Mouse (Mus musculus) limb, embryonic 14.5 days (tissue): ENCODE measurements around the gene Ap1m2. TPM values are rescaled to one million over a fixed set of nuclear protein-coding genes. Genes with fewer than 3 reads are reported as not detected.
A peak's percentile ranks its signal among the peaks of the same experiment; 100 is the strongest.

ENCODE experiments used
- ATAC-seq: fragments of 200-750 bp; cut with Nextera tagmentation; 2 replicates; pipeline ENCODE4 v1.8.0; 2017; ENCODE audit warnings: low read depth, moderate number of reproducible peaks, moderate TSS enrichment; ENCODE audit not compliant: low FRiP score
- DNase-seq: peaks from one replicate; pipeline ENCODE4 v3.0.0-alpha.2; 2015; ENCODE audit warnings: low spot score
- H3K27ac ChIP-seq: fragments of 300-500 bp; sonication (generic); replicated peaks from 2 replicates; pipeline ENCODE4 v1.5.1; 2014; ENCODE audit warnings: low read depth, mild to moderate bottlenecking, low read length, moderate library complexity, mixed read lengths
- H3K27me3 ChIP-seq: fragments of 300-500 bp; sonication (generic); 2 replicates; pipeline ENCODE4 v1.6.1; 2014; ENCODE audit warnings: low read length, mixed read lengths; ENCODE audit not compliant: control insufficient read depth, insufficient read depth
- H3K36me3 ChIP-seq: fragments of 300-500 bp; sonication (generic); 2 replicates; pipeline ENCODE4 v1.6.1; 2014; ENCODE audit warnings: mild to moderate bottlenecking, low read length, moderate library complexity, mixed read lengths; ENCODE audit not compliant: control insufficient read depth, insufficient read depth
- H3K4me1 ChIP-seq: fragments of 300-500 bp; sonication (generic); 2 replicates; pipeline ENCODE4 v1.6.1; 2014; ENCODE audit warnings: antibody characterized with exemption, low read length, mixed read lengths; ENCODE audit not compliant: control insufficient read depth, insufficient read depth
- H3K4me2 ChIP-seq: fragments of 300-500 bp; sonication (generic); replicated peaks from 2 replicates; pipeline ENCODE4 v1.6.1; 2014; ENCODE audit warnings: low read depth, mild to moderate bottlenecking, low read length, moderate library complexity; ENCODE audit not compliant: severe bottlenecking
- H3K4me3 ChIP-seq: fragments of 300-500 bp; sonication (generic); replicated peaks from 2 replicates; pipeline ENCODE4 v1.5.1; 2014; ENCODE audit warnings: low read length
- H3K9ac ChIP-seq: fragments of 300-500 bp; sonication (generic); 2 replicates; pipeline ENCODE4 v1.6.1; 2014; ENCODE audit warnings: mild to moderate bottlenecking, low read depth, low read length, moderate library complexity; ENCODE audit not compliant: severe bottlenecking
- H3K9me3 ChIP-seq: fragments of 300-500 bp; sonication (generic); 2 replicates; pipeline ENCODE4 v1.6.1; 2016; ENCODE audit warnings: low read length; ENCODE audit not compliant: control insufficient read depth
- POLR2A ChIP-seq: fragments of 200-500 bp; IDR thresholded peaks from 2 replicates; pipeline ENCODE4 v1.8.0; 2012; ENCODE audit warnings: inconsistent platforms, mild to moderate bottlenecking, moderate library complexity, borderline replicate concordance; ENCODE audit not compliant: insufficient read depth, insufficient read length; ENCODE audit errors: extremely low read depth
- WGBS: fragments of 180-500 bp; shearing (Covaris S2); extraction: QIAGEN DNeasy Blood & Tissue Kit; methylation state at CpG from one replicate; pipeline ENCODE4 v1.1.7; 2014; 5-methylcytosine and 5-hydroxymethylcytosine counted together
- polyA plus RNA-seq, 2 experiments: library from polyadenylated mRNA; depleted of rRNA in 1 of 2; stranded (reverse) in 1 of 2; unstranded in 1 of 2; fragments of >200 nt; fragmentation: Nextera tagmentation in 1 of 2; extraction: Ambion mirVana in 1 of 2; gene quantifications; 2 replicates each; pipeline versions ENCODE4 v1.2.1 to v1.2.3; 2012 to 2014

The Ap1m2 gene
- polyA plus RNA-seq, 2 experiments, result 16.3 to 29.3 TPM

DNA sequence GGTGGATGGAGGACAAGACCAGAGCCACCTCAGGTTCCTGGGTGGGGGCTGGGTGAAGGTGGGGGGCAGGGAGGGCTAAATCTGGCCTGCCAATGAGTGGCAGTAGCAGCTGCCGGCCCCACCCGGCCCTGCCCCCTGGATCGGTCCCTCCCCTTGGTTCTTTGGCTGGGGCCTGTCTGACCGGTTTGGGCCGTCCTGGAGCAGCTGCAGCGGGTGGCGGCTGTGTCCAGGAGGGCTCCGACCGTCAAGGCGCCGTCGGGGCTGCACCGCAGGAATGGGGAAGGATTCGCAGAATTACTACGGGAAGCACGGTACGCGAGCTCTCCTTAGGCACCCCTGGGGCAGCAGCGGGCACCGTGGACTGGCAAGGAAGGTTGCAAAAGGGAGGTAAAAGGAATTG, 25.5 kb upstream of the Ap1m2 start:
- Histone ChIP-seq H3K27ac (no peak overlapping the region), H3K4me1 (peaks cover 5% of the 10 kb centered on the region; the same call in 1 of the 2 replicates), H3K27me3 (no peaks in the 10 kb centered on the region), H3K4me2 (no peak overlapping the region; the same call in 1 of the 2 replicates), H3K4me3 (peak overlapping the region; percentile 22), H3K36me3 (peaks cover 30% of the 10 kb centered on the region), H3K9me3 (no peaks in the 10 kb centered on the region), H3K9ac (peak overlapping the region; percentile 25; the same call in 1 of the 2 replicates)
- TF ChIP-seq POLR2A, result no peak
- DNase-seq, result peak; percentile 19
- 0 out of 2 replicates have a peak, but pooled peaks have one; percentile 46 for ATAC-seq
- WGBS, result 23% methylated on average over 18 of the region's 20 CpGs

GRCm38 (mm10) chr9:21336491-21336890, 24.4 kb upstream of the Ap1m2 start:
- ATAC-seq, result no peak
- H3K36me3 ChIP-seq, result peaks cover 18% of the 10 kb centered on the region
- no peaks in the 10 kb centered on the region for H3K27me3 ChIP-seq
- no peak overlapping the region for H3K27ac ChIP-seq
- H3K4me2 ChIP-seq, result no peak overlapping the region
- DNase-seq, result no peak
- no peak overlapping the region for H3K4me3 ChIP-seq
- no peaks in the 10 kb centered on the region for H3K9me3 ChIP-seq
- 79% methylated on average over 8 of the region's 8 CpGs for WGBS
- no peak overlapping the region for H3K9ac ChIP-seq
- H3K4me1 ChIP-seq, result peaks cover 7% of the 10 kb centered on the region; the same call in 1 of the 2 replicates
- TF ChIP-seq POLR2A, result no peak

DNA sequence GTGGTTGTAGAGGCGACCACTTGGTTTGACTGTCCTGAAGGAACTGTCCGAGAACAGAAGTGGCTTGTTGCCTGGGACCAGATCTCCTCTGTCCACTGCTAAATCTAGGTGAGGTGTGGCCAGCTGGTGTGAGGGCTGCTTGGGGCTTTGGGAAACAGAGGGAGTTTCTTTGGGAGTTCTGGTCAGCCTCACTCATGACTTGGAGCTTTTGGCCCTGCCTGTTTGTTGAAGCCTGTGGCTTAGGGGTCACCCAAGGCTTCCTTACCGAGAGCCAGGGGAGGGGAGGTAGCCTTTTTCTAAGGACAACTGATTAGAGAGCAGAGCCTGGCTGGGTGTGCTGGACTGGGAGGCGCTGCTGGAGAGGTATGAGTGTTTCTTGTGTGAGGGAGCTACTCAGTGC, 23.3 kb upstream of the Ap1m2 start:
- ATAC-seq (no peak), DNase-seq (no peak)
- Histone ChIP-seq H3K36me3 (peaks cover 7% of the 10 kb centered on the region; the same call in 1 of the 2 replicates), H3K9me3 (no peaks in the 10 kb centered on the region; the same call in 1 of the 2 replicates), H3K9ac (no peak overlapping the region), H3K27ac (no peak overlapping the region), H3K4me2 (no peak overlapping the region), H3K4me3 (no peak overlapping the region), H3K4me1 (peaks cover 7% of the 10 kb centered on the region; the same call in 1 of the 2 replicates), H3K27me3 (no peaks in the 10 kb centered on the region)
- no peak for TF ChIP-seq POLR2A
- 83% methylated on average over 4 of the region's 4 CpGs for WGBS

DNA sequence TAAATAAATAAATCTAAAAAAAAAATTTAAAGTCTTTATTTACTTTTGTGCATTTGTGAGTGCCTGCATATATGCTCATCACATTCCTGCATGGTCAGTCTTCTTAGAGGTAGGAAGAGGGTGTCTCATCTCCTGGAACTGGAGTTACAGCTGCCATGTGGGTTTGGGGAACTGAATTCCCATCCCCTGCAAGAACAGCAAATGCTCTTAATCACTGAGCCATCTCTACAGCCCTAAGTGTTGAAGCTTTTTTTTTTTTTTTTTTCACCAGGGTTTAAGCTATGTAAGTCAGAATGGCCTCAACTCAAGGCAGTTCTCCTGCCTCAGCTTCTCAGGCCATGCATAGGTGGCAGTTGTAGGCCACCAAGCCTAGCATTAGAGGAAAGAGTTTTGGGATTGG, 22.6 kb upstream of the Ap1m2 start:
- peaks cover 1% of the 10 kb centered on the region; the same call in 1 of the 2 replicates for H3K36me3 ChIP-seq
- no peaks in the 10 kb centered on the region; the same call in 1 of the 2 replicates for H3K9me3 ChIP-seq
- peaks cover 7% of the 10 kb centered on the region; the same call in 1 of the 2 replicates for H3K4me1 ChIP-seq
- H3K27ac ChIP-seq, result no peak overlapping the region
- H3K4me2 ChIP-seq, result no peak overlapping the region
- H3K9ac ChIP-seq, result no peak overlapping the region
- no peak for ATAC-seq
- no peak overlapping the region for H3K4me3 ChIP-seq
- H3K27me3 ChIP-seq, result no peaks in the 10 kb centered on the region
- no peak for TF ChIP-seq POLR2A
- DNase-seq, result no peak

- H3K4me1 ChIP-seq, result peaks cover 7% of the 10 kb centered on the region; the same call in 1 of the 2 replicates
- DNase-seq (no peak), ATAC-seq (no peak)
- H3K4me2 ChIP-seq, result no peak overlapping the region
- no peak overlapping the region for H3K9ac ChIP-seq
- TF ChIP-seq POLR2A, result no peak
- H3K9me3 ChIP-seq, result no peaks in the 10 kb centered on the region; the same call in 1 of the 2 replicates
- H3K4me3 ChIP-seq, result no peak overlapping the region
- H3K27ac ChIP-seq, result no peak overlapping the region
- 88% methylated on average over 1 of the region's 1 CpGs for WGBS
- H3K36me3 ChIP-seq, result no peaks in the 10 kb centered on the region
- no peaks in the 10 kb centered on the region for H3K27me3 ChIP-seq
These were observed 21.4 kb upstream of the Ap1m2 start for GRCm38 (mm10) chr9:21333523-21333922.
